Mouse (Mus musculus) kidney, adult 8-10 months (tissue): ENCODE data around the gene Arid5b.

Experiments
- DNase-seq, 2 experiments: peaks; one replicate each; pipeline ENCODE4 v3.0.0; 2022

The Arid5b gene

DNA sequence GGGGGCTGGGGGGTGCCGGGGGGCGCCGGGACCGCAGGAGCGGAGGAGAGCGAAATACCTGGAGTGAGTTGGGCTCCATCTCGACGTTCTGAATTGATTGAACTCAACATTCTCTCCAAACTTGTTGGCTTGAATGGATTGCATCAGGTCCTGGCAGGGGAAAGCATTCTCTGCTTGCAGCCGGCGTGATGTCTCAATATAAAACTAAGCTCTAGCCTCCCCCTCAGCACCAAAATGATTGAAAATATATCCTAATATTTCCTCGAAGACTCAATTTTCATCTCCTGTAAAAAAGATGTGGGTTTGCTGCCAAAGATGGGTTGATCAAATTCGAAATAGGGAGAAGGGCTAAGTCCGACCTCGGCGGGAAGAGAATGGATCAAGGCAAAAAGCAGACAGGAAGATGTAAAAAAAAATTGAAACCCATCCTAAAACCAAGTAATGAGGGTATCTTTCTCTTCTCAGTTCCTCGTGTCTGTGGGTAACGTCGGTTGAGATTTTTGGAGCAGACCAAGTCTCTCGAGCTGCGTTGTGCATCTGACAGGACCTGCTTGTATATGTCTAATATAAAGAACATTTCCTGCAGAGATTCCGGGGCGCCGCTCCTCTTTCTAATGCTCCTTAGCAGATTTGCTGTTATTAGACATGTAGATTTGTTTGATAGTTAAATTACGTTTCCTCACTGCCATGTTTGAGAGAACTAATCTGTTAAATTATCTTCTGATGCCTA lies at the start of gene Arid5b:
Gene Arid5b, minus strand, starts transcription at position 109 of the 730 bp plus-strand sequence.
- DNase-seq: peak in 1 of 2 experiments; percentile 58

DNA sequence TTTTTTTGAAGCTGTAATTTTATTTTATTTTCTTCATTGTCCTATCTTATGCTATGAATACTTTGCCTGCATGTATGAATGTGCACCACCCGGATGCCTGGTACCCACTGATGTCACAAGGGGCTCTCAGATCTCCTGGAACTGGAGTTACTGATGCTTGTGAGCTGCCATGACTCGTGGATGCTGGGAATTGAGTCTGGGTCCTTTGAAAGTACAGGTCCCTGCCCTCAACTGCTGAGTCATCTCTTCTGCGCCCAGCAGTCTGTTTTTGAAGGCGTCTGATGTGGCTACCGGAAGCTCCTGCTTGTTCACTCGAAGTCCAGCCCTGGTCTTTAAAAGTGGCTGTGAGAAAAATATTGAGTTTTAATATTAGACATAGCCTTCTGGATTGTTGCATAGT lies 46.8 kb upstream of the Arid5b start:
- no peak for DNase-seq

DNA sequence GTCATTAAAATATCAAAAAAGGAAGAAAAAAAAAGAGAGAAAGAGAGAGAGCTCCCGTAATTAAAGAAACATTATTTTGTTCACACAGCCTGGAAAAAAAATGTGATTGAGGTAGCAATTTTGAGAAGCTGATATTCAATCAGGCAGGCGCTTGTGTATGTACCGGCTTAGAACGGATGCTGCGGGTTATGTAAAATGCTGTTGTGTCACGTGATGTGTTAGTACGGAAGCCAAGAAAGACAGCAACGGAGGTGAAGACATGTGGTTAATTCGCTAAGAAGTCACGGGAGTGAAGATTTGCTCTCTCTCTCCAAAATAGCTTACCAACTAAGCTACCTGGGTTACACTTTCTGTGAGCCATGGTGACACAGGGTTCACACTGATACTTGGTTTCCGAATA lies 45.5 kb upstream of the Arid5b start:
- DNase-seq: no peak

DNA sequence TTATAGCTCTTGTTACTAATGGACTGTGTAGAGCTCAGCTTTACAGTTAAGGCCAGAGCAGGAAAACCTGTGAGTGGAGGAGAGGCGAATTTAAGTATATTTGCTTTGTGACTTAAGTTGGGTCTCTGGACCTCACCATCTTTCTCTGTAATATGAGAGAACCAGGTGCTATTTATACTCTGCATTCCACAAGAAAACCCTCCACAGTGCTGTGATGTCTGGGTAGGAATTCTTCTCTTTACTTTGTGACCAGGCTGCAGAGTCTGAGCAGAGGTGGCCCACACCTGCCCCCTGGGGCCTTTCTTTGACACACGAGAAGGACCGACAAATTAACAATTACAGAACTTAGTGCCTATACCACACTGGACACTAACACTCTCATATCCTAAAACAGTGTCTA lies 44.6 kb upstream of the Arid5b start:
- DNase-seq: no peak

DNA sequence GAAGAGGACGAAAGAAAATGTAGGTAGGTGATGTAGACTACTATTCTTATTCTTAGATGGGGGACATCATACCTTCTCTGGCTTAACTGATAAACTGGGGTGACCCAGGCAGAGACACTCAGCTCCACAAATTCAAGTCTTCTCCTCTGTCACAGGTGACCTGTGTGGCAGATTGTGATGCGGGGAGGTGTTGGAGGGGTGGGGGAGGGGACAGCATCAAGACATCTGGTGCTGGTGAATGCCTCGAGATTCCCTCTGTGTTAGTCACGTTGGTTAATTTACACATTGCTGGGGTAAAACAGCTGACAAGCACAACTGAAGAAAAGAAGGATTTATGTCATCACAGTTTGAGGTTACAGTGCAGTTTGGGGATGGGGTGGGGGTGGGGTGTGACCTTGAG lies 42.4 kb upstream of the Arid5b start:
- DNase-seq: no peak

DNA sequence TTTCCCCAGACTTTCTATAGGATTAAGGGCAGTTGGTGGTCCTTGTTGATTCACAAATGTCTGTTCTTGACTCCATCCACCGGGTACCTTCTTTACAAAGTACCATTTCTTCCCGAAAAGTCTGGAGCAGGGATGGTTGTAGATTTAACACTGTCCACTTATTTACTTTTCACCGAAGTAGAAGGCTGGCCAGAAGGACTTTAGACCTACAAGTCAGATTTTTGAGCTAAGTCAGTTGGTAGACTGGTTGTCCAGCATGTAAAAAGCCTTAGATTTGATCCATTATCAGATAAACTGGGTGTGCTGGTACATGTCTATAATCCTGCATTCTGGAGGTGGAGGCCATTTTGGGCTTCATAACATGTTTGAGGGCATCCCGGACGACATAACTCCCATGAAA lies 42.0 kb upstream of the Arid5b start:
- DNase-seq: peak; percentile 19 to 21

DNA sequence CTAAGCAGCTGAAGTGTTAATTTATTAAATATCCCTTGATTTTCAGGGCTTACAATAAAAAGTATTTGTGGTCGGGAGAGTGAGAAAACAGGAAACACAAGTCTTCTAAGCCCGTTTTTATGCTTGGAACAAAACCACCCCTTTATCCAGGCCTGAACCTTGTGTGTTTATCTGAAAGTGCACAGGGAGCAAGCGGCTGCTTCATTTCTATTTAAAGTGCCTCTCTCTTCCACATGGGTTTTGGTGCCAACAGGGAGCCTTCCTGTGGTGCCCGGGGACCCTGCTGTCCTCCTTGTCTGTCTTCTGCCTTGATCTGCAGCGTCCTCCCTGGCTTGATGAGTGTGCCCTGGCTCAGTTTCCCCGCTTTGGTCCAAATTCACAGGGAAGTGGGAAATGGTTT lies 40.9 kb upstream of the Arid5b start:
- no peak for DNase-seq

DNA sequence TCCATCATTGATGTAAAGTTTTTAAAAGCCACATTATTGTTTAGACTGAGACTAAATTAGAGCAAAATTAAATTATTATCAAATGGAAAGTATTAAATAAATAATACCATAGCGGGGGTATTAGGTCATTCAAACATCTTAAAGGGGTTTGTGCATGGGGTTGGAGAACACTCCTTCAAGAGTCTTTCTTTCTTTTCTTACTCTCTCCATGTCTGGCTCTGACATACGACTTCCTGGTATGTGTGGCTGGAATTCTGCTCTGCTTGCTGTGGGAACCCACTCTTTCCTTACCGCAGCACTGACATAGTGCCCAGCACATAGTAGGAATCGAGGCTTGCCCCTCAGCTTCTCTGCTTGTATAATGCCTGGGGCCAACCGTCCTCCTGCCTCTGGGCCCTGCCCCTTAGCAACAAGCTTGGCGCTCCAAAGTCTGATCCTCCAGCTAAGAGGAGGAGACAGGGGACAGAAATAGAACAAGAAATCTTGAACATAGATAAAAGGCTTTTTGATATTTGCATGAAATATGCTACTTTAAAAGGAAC lies 40.0 kb upstream of the Arid5b start:
- no peak for DNase-seq

DNA sequence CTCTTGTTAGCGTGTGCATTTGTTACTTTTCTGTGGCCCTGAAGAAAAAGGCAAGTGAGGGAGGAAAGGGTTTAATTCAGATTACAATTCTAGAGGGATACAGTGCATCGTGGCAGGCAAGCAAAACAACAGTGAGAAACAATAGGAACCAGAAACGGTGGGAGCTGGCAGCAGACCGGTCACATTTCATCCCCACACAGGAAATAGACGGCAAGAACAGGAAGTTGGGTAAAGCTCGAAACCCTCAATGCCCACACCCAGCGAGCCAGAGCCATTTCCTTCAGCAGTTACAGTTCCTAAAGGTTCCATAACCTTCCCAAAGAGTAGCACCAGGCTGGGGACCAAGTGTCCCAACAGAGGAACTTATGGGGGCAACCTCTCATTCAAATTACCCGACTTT lies 34.2 kb upstream of the Arid5b start:
- no peak for DNase-seq

DNA sequence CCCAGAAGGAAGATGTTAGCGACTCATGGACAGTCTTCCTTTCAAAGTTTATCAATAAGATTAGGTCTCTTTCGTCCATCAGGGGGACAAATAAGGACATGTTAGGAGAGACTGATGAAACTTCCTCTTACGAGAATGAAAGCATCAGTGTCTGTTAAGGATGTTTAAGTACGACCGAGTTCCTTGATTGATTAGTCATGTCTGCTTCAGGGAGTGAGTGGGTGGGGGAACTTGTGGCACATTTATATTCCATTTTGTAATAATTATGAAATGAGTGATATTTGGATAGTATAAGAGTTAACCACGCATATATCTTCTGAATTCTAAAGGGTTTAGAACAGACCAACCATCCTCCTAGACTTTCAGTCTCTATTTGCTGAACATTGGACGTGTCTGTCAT lies 22.5 kb upstream of the Arid5b start:
- no peak for DNase-seq

DNA sequence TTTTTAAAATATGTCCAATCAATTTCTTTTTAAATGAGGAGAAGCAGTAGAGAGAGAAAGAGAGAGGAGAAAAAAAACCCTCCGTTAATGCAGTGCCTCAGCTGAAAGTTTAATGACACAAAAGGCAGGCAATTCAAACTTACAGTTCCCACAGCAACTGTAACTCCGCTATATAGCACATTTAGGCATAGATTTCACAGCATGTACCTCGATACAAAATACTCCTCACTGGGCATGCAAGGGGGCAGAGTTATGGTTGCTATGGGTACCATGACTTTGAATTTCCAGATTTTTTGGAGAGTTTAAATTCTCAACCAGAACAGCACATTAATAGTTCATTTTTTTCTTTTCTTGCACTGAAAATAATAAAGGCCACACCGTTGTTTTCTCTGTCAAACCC lies 10.9 kb upstream of the Arid5b start:
- no peak for DNase-seq

DNA sequence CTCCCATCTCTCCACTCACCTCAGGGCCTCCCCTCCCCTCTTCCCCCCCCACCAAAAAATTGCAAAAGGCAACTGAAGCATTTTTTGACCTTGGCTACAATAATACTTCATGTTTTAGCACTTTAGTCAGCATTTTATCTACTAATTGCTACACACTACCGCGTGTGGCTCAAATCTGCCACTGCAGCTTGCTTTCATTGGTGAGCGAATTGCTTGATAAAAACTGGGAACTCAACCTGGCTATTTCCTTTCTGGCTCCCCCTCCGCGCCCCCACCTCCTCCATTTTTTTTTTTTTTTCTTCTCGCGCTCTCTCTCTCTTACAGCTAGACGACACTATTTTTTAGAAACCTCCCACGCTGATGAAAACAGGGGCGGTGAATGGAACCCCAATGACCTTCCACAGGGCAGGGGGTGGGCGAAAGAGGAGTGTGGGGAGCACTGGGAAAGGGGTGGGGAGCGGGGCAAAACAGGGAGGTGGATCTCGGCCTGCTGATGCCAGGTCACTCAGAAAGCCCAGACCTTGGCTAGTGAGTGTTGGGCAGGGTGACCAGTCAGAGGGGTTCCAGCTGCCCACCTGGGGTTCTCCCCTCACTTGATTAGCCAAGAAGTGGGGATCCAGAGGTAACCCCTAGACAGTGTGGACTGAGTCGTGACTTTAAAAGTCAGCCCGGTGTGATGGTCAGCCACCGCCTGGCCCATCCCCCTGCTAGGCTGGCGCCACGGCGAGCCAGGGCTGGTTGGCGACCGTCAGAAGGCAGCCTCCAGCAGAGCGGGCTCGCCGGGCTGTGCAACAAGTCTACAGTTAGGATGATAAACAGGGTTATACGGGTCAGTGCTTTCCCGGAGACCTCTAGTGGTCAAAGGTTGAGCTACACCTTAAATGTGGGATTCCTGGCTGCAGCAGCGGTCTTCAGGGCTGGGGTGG lies 4.2 kb upstream of the Arid5b start:
- DNase-seq: peak; percentile 90 to 92

DNA sequence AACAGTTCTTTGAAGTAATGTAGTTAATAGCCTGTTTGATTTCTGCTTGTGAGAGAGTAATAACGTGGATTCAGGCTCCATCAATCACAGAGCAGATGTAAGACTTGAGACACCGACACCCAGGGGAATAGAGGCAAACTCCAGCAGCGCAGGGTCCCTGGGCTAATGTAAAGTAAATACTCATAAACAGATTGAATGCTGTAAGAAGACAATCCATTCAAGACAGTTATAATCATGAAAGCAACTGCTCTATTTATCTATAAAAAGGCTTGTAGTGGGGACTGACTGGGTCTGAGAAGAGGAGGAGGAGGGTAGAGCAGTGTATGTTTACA lies 3.2 kb upstream of the Arid5b start:
- no peak for DNase-seq

DNA sequence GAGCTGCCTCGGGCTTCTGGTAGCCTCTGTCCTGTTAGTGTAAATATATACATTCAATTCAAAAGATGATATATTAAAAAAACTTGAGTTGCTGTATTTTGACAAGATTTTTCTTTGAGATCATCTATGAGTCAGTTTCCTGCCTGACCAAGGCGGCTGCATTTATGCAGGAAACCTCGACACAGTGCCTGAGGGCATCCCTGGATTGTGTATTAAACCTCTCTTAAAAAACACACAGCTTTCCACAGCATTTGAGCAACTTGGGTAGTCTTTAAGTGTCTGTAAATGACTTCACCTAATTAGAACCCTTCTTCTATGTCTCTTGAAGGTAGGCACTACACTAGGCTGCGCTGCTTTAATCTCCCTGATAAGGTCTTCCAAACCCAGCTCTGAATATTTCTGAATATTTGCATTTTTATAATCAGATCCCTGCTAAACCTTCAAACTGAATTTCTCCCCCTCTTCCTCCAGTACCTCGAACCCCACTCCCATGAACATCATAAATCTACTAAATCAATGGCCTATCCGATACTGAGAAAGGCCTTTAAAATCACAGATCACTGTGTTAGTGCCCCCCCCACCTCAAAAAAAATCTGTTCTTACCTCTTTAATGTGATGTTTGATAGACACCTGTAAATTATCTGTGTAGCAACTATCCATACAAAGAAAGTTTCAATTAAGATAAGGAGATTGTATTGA lies 2.7 kb upstream of the Arid5b start:
- no peak for DNase-seq

DNA sequence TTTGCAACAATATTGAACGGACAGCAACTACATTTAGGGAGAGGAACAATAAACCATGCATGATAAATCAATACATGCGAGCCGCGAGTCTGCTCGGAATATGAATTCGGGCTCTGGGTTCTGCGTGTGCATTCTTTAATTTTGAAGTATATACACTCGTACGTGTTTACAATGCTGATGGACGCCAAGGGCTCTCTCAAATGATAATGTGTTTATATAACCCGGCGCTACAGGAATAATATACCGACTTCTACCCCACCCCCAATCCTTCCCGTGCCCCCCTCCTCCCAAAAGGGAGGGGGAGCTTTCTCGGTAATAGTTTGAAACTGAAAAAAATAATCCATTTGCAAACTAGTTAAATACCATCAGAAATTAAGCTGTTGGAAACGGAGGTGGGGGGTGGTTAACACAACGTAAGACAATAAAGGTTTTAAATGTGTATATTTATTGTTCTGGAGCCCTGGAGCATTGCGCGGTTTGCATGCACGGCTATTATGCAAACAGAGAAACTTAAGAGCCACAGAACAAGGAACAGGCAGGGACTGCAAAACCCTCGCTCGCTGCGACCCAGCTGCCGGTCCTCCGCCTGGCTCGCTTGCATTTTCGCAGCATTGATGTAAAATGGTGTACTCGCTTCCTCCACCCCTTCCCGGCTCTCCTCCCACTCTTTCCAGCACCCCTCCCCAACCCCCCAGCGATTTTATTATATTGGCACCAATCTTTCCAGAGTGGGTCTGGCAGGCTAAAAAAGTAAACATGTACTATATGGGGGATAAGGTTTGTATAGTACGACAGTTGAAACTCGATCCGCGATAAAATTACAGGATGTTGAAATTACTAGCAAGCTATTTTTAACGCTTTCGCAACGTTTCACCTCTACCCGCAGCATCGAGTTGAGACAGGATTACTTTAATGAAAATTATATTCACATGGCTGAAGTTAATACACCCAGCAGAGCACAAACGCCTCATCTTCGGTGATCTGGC lies 1.3 kb upstream of the Arid5b start:
- DNase-seq: peak in 1 of 2 experiments; percentile 73

DNA sequence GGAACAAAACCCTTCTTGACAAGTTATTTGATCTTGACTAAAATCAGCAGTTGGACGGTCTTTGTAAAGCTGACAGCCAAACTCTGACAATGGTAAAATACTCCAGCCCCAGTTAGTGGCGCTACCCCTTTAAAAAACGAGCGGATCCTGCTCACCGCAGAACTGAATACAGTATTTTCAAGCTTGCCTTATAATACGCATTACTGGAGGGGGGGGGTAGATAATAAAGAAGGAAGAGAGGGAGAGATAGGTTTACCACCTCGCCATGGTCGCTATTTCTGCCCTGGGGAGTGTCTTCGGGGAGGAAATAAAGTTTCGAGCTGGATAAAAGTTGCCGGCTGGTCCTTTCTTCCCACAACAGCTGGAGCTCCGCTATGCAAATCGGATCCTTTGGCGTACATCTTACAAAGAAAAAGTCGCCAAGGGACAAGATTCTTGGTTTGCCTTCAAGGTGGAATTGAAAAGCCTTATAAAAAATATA lies 829 bp downstream of the Arid5b start:
- DNase-seq: peak in 1 of 2 experiments; percentile 60

DNA sequence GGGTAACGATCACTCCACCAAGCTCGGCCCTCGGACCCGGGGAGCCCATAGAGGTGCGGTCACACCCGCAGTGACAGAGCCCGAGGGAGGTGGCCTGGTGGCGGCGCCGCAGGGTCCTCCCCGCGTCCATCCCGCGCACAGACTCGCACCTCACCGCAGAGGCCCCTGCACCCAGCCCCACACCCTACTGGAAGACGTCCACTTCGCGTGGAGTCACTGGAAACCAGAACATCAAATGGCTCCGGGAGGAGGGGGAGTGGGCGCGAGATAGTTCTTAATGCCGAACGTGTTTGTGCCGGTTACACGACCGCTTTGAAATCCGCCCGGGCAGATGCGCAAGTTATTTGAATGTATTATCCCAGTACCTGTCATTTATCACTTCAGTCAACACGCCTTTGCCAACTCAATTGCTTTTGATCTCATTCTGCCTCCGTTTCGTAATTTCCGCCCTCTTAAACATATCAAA lies 1.5 kb downstream of the Arid5b start:
- peak; percentile 58 to 62 for DNase-seq

DNA sequence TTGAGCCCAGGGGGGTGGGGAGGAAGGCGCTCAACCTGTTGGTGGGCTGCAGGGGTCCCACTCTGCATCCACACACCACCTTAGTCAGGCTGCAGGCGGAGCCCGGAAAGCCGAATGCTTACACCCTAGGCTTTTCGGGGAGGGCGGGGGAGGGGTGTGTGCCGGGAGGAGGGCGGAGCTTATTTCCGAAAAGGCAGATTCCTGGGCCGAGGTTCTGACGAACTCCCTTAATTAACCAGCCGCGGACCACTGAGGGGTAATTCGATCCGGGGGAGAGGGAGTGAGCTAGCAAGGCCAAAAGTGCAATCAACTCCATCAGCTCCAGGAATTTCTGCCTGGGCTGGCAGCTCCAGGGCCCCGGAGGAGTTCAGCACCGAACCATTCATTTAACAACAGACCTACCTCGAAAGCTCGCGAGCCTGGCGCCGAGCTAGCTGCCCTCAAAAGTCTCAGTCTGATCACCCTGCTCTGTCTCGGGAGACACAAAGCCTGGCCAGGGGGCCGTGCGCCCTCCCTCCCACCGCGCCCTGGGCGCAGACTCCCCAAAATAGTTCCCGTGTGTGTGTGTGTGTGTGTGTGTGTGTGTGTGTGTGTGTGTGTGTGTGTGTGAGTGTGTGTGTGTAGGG lies 2.1 kb downstream of the Arid5b start:
- DNase-seq: peak; percentile 79 to 84

DNA sequence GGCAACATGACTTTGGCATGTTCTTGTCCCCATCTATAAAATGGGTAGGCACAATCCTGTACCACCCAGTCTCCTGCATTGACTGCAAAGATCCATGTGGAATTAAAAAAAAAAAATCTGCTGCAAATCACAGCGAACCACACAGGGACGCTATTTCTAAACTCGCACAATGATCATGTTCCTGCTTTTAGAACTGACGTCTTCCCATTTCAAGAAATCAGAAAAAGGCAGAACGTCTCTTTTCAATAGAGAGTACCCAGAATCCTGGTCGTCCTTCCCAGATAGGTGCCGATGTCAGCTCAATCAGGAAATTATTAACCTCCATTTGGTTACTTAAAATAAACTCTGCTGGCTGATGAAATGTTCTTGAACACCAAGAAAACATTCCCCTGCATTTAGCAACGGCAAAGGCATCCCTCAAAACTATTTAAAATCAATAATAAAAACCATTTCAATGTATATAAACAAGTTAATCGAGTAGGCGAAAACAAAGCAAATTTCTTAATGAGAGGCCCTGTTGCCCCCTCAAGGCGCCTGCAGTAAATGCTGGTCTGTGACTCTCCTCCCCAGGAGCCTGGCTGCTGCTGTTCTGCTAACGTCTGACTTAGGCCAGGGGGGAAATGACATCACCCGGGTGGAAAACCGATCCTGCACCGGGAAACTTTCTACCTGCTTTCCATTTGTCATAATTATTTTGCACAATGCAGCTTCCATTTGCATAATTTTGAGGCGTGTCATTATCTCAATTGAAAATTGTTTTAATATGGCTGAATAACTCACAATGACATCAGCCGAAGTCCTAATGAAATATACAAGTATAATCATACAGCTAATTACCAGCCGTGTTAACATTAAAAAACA lies 3.4 kb downstream of the Arid5b start:
- peak; percentile 60 to 65 for DNase-seq

DNA sequence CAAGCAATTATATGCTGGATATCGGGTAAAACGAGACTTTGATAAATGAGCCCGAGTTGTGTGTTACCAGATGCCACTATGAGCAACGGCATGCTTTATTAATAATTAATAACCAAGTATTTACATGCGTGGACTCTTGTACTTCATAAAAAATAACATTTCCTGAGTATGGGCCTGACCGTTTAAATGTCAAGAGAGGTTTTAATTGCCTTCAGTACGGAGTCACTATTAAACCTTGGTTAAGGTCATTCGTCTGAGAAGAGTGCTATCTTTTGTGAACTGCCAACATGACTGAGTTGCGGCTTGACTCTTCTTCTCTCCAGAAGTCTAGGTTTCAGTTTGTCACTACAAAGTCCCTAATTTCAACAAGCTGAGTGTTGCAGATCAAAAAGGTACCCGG lies 8.8 kb downstream of the Arid5b start:
- DNase-seq: no peak
